Mouse (Mus musculus): ENCODE measurements at regions not wholly inside any gene's neighbourhood (a gene's known extent, or its start where the extent isn't known, plus 50 kb on each side); places are given as distances from the start of the nearest gene placed in this dataset.

- no peak for ATAC-seq
- no peak overlapping the region for H3K27ac ChIP-seq (ENCODE audit: low read length)
- H3K9me3 ChIP-seq (replicated peaks; ENCODE audit: control insufficient read depth, low read length, poor library complexity, severe bottlenecking), result peaks cover 2% of the 10 kb centered on the region; the same call in 1 of the 2 replicates
- no peaks in the 10 kb centered on the region for H3K36me3 ChIP-seq (ENCODE audit: control insufficient read depth, insufficient read depth, low read length)
- no peak overlapping the region for H3K9ac ChIP-seq (ENCODE audit: low read depth, low read length)
- H3K4me2 ChIP-seq (ENCODE audit: low read length), result no peak overlapping the region
- no peaks in the 10 kb centered on the region for H3K27me3 ChIP-seq (ENCODE audit: control insufficient read depth, insufficient read depth, low read depth, low read length)
- H3K4me1 ChIP-seq (ENCODE audit: control insufficient read depth, insufficient read depth, low read length), result no peaks in the 10 kb centered on the region
- H3K4me3 ChIP-seq (ENCODE audit: low read depth, low read length), result no peak overlapping the region
Observed at GRCm38 (mm10) chr10:30132243-30132642, 68.1 kb downstream of the Cenpw start.

- Histone ChIP-seq H3K4me3 (ENCODE audit: low read depth, low read length) (no peak overlapping the region), H3K36me3 (ENCODE audit: control insufficient read depth, insufficient read depth, low read length) (no peaks in the 10 kb centered on the region), H3K27me3 (ENCODE audit: control insufficient read depth, insufficient read depth, low read depth, low read length) (no peaks in the 10 kb centered on the region), H3K27ac (ENCODE audit: low read length) (no peak overlapping the region), H3K9ac (ENCODE audit: low read depth, low read length) (no peak overlapping the region), H3K9me3 (replicated peaks; ENCODE audit: control insufficient read depth, low read length, poor library complexity, severe bottlenecking) (no peaks in the 10 kb centered on the region), H3K4me2 (ENCODE audit: low read length) (no peak overlapping the region), H3K4me1 (ENCODE audit: control insufficient read depth, insufficient read depth, low read length) (no peaks in the 10 kb centered on the region)
- no peak for ATAC-seq
- WGBS, result 77% methylated on average over 3 of the region's 3 CpGs
Observed at GRCm38 (mm10) chr10:30110341-30110740, 90.0 kb downstream of the Cenpw start.

- Histone ChIP-seq H3K4me3 (ENCODE audit: low read depth, low read length) (no peak overlapping the region), H3K27me3 (ENCODE audit: control insufficient read depth, insufficient read depth, low read depth, low read length) (no peaks in the 10 kb centered on the region), H3K36me3 (ENCODE audit: control insufficient read depth, insufficient read depth, low read length) (no peaks in the 10 kb centered on the region), H3K9me3 (replicated peaks; ENCODE audit: control insufficient read depth, low read length, poor library complexity, severe bottlenecking) (no peaks in the 10 kb centered on the region), H3K27ac (ENCODE audit: low read length) (no peak overlapping the region), H3K4me1 (ENCODE audit: control insufficient read depth, insufficient read depth, low read length) (no peaks in the 10 kb centered on the region), H3K4me2 (ENCODE audit: low read length) (no peak overlapping the region), H3K9ac (ENCODE audit: low read depth, low read length) (no peak overlapping the region)
- no peak for ATAC-seq
Observed at GRCm38 (mm10) chr10:30102443-30102842, 97.9 kb downstream of the Cenpw start.

GRCm38 (mm10) chr10:30094603-30095002, 105.8 kb downstream of the Cenpw start:
- H3K36me3 ChIP-seq (ENCODE audit: control insufficient read depth, insufficient read depth, low read length), result no peaks in the 10 kb centered on the region

GRCm38 (mm10) chr10:30091549-30091948, 108.8 kb downstream of the Cenpw start:
- 0% methylated on average over 1 of the region's 1 CpGs for WGBS
- Histone ChIP-seq H3K9me3 (replicated peaks; ENCODE audit: control insufficient read depth, low read length, poor library complexity, severe bottlenecking) (no peaks in the 10 kb centered on the region), H3K36me3 (ENCODE audit: control insufficient read depth, insufficient read depth, low read length) (no peaks in the 10 kb centered on the region), H3K27ac (ENCODE audit: low read length) (no peak overlapping the region), H3K9ac (ENCODE audit: low read depth, low read length) (no peak overlapping the region), H3K4me3 (ENCODE audit: low read depth, low read length) (no peak overlapping the region), H3K4me2 (ENCODE audit: low read length) (no peak overlapping the region), H3K27me3 (ENCODE audit: control insufficient read depth, insufficient read depth, low read depth, low read length) (no peaks in the 10 kb centered on the region), H3K4me1 (ENCODE audit: control insufficient read depth, insufficient read depth, low read length) (no peaks in the 10 kb centered on the region; the same call in 1 of the 2 replicates)
- ATAC-seq, result no peak

More at GRCm38 (mm10) chr10:30094603-30095002, 105.8 kb downstream of the Cenpw start:
- H3K4me3 ChIP-seq (ENCODE audit: low read depth, low read length), result no peak overlapping the region
- H3K27me3 ChIP-seq (ENCODE audit: control insufficient read depth, insufficient read depth, low read depth, low read length), result no peaks in the 10 kb centered on the region
- H3K4me1 ChIP-seq (ENCODE audit: control insufficient read depth, insufficient read depth, low read length), result no peaks in the 10 kb centered on the region; the same call in 1 of the 2 replicates
- no peak overlapping the region for H3K27ac ChIP-seq (ENCODE audit: low read length)
- no peak for ATAC-seq
- no peak overlapping the region for H3K4me2 ChIP-seq (ENCODE audit: low read length)
- H3K9me3 ChIP-seq (replicated peaks; ENCODE audit: control insufficient read depth, low read length, poor library complexity, severe bottlenecking), result no peaks in the 10 kb centered on the region
- no peak overlapping the region for H3K9ac ChIP-seq (ENCODE audit: low read depth, low read length)

GRCm38 (mm10) chr10:30089406-30089805, 111.0 kb downstream of the Cenpw start:
- no peaks in the 10 kb centered on the region for H3K9me3 ChIP-seq (replicated peaks; ENCODE audit: control insufficient read depth, low read length, poor library complexity, severe bottlenecking)
- H3K4me3 ChIP-seq (ENCODE audit: low read depth, low read length), result no peak overlapping the region
- no peak overlapping the region for H3K27ac ChIP-seq (ENCODE audit: low read length)
- H3K4me2 ChIP-seq (ENCODE audit: low read length), result no peak overlapping the region
- no peaks in the 10 kb centered on the region for H3K27me3 ChIP-seq (ENCODE audit: control insufficient read depth, insufficient read depth, low read depth, low read length)
- WGBS, result 44% methylated on average over 7 of the region's 7 CpGs
- H3K36me3 ChIP-seq (ENCODE audit: control insufficient read depth, insufficient read depth, low read length), result no peaks in the 10 kb centered on the region
- ATAC-seq, result peak; percentile 82
- no peaks in the 10 kb centered on the region for H3K4me1 ChIP-seq (ENCODE audit: control insufficient read depth, insufficient read depth, low read length)
- no peak overlapping the region for H3K9ac ChIP-seq (ENCODE audit: low read depth, low read length)

- 92% methylated on average over 5 of the region's 5 CpGs for WGBS
- no peak overlapping the region for H3K27ac ChIP-seq (ENCODE audit: low read length)
- no peaks in the 10 kb centered on the region for H3K9me3 ChIP-seq (replicated peaks; ENCODE audit: control insufficient read depth, low read length, poor library complexity, severe bottlenecking)
- no peaks in the 10 kb centered on the region for H3K36me3 ChIP-seq (ENCODE audit: control insufficient read depth, insufficient read depth, low read length)
- H3K4me1 ChIP-seq (ENCODE audit: control insufficient read depth, insufficient read depth, low read length), result no peaks in the 10 kb centered on the region
- no peak overlapping the region for H3K4me3 ChIP-seq (ENCODE audit: low read depth, low read length)
- H3K4me2 ChIP-seq (ENCODE audit: low read length), result no peak overlapping the region
- ATAC-seq, result no peak
- H3K9ac ChIP-seq (ENCODE audit: low read depth, low read length), result no peak overlapping the region
- no peaks in the 10 kb centered on the region for H3K27me3 ChIP-seq (ENCODE audit: control insufficient read depth, insufficient read depth, low read depth, low read length)
Observed at GRCm38 (mm10) chr10:30085059-30085458, 115.3 kb downstream of the Cenpw start.

- Histone ChIP-seq H3K9me3 (replicated peaks; ENCODE audit: control insufficient read depth, low read length, poor library complexity, severe bottlenecking) (no peaks in the 10 kb centered on the region), H3K36me3 (ENCODE audit: control insufficient read depth, insufficient read depth, low read length) (no peaks in the 10 kb centered on the region), H3K4me2 (ENCODE audit: low read length) (no peak overlapping the region), H3K27ac (ENCODE audit: low read length) (no peak overlapping the region), H3K4me3 (ENCODE audit: low read depth, low read length) (no peak overlapping the region), H3K9ac (ENCODE audit: low read depth, low read length) (no peak overlapping the region), H3K4me1 (ENCODE audit: control insufficient read depth, insufficient read depth, low read length) (no peaks in the 10 kb centered on the region), H3K27me3 (ENCODE audit: control insufficient read depth, insufficient read depth, low read depth, low read length) (no peaks in the 10 kb centered on the region)
- no peak for ATAC-seq
- 92% methylated on average over 2 of the region's 2 CpGs for WGBS
Observed at GRCm38 (mm10) chr10:30066692-30067091, 133.7 kb downstream of the Cenpw start.

GRCm38 (mm10) chr10:30030621-30031020, 169.7 kb downstream of the Cenpw start:
- Histone ChIP-seq H3K9ac (ENCODE audit: low read depth, low read length) (no peak overlapping the region), H3K27ac (ENCODE audit: low read length) (no peak overlapping the region), H3K9me3 (replicated peaks; ENCODE audit: control insufficient read depth, low read length, poor library complexity, severe bottlenecking) (no peaks in the 10 kb centered on the region), H3K4me1 (ENCODE audit: control insufficient read depth, insufficient read depth, low read length) (no peaks in the 10 kb centered on the region), H3K4me3 (ENCODE audit: low read depth, low read length) (no peak overlapping the region), H3K4me2 (ENCODE audit: low read length) (no peak overlapping the region), H3K36me3 (ENCODE audit: control insufficient read depth, insufficient read depth, low read length) (no peaks in the 10 kb centered on the region), H3K27me3 (ENCODE audit: control insufficient read depth, insufficient read depth, low read depth, low read length) (no peaks in the 10 kb centered on the region)
- ATAC-seq, result no peak
- 72% methylated on average over 4 of the region's 4 CpGs for WGBS
